Mouse (Mus musculus) gastrocnemius, postnatal 25 days (tissue): ENCODE data around the gene 6030452D12Rik. TPM values are rescaled to one million over a fixed set of nuclear protein-coding genes. Genes with fewer than 3 reads are reported as not detected.

Experiments used
- total RNA-seq, 2 experiments: library from RNA; stranded (reverse); gene quantifications; 1 replicate in 1 of 2; 2 replicates in 1 of 2; pipeline ENCODE4 v1.2.3; 2021

The 6030452D12Rik gene
- total RNA-seq, 2 experiments from 2014 or later, result not detected

Other genes with a start within 250 kb of the 6030452D12Rik start
- 1 to 10 TPM in 1 of 2 experiments, under 1 TPM in 1; 0.84 to 1.1 TPM for gene Smpd3, start 162.5 kb upstream of the 6030452D12Rik start, total RNA-seq
- 1 to 10 TPM; 1.4 to 2.0 TPM for gene Zfp90, start 85.2 kb upstream of the 6030452D12Rik start, total RNA-seq
- under 1 TPM in 1 of 2 experiments, not detected in 1; 0.05 TPM for gene Cdh3, start 10.4 kb downstream of the 6030452D12Rik start, total RNA-seq
- 10 to 100 TPM; 92.1 to 97.0 TPM for gene Gm10073, start 72.9 kb downstream of the 6030452D12Rik start, total RNA-seq
- gene Cdh1, start 102.8 kb downstream of the 6030452D12Rik start, total RNA-seq, result under 1 TPM; 0.43 to 0.49 TPM
- gene Tango6, start 182.5 kb downstream of the 6030452D12Rik start, total RNA-seq, result 1 to 10 TPM; 8.9 to 9.9 TPM